Mouse (Mus musculus) erythroblast, embryonic 14.5 days (primary cell): Measurements from ENCODE around the gene Rab22a. TPM values are rescaled to one million over a fixed set of nuclear protein-coding genes. Genes with fewer than 3 reads are reported as not detected.
A peak's percentile ranks its signal among the peaks of the same experiment; 100 is the strongest.

Source experiments
- H3K27me3 ChIP-seq: 2 replicates; pipeline ENCODE4 v1.6.1; 2012; ENCODE audit warnings: inconsistent platforms; ENCODE audit not compliant: control insufficient read depth
- H3K36me3 ChIP-seq: 2 replicates; pipeline ENCODE4 v1.6.1; 2012; ENCODE audit warnings: mild to moderate bottlenecking, inconsistent platforms; ENCODE audit not compliant: control insufficient read depth
- H3K4me1 ChIP-seq: 2 replicates; pipeline ENCODE4 v1.6.1; 2012; ENCODE audit warnings: inconsistent platforms; ENCODE audit not compliant: control insufficient read depth
- H3K4me3 ChIP-seq: replicated peaks from 2 replicates; pipeline ENCODE3; 2012; ENCODE audit warnings: moderate library complexity, mild to moderate bottlenecking, inconsistent platforms
- H3K9me3 ChIP-seq: 2 replicates; pipeline ENCODE4 v1.6.1; 2012; ENCODE audit warnings: low read length, inconsistent platforms, mixed read lengths; ENCODE audit not compliant: control insufficient read depth
- GATA1 ChIP-seq: IDR thresholded peaks from 2 replicates; pipeline ENCODE4 v1.6.1; 2012; ENCODE audit warnings: low read length, inconsistent platforms, mixed read lengths
- TAL1 ChIP-seq: IDR thresholded peaks from 3 replicates; pipeline ENCODE4 v1.6.1; 2012; ENCODE audit warnings: low read length, inconsistent platforms, mixed read lengths
- polyA plus RNA-seq: library from polyadenylated mRNA; stranded (reverse); fragments of >175 nt; gene quantifications from 2 replicates; pipeline ENCODE4 v1.2.3, GENCODE M21; 2012

Gene Rab22a
- polyA plus RNA-seq, 1 experiment = 0.77 TPM

DNA sequence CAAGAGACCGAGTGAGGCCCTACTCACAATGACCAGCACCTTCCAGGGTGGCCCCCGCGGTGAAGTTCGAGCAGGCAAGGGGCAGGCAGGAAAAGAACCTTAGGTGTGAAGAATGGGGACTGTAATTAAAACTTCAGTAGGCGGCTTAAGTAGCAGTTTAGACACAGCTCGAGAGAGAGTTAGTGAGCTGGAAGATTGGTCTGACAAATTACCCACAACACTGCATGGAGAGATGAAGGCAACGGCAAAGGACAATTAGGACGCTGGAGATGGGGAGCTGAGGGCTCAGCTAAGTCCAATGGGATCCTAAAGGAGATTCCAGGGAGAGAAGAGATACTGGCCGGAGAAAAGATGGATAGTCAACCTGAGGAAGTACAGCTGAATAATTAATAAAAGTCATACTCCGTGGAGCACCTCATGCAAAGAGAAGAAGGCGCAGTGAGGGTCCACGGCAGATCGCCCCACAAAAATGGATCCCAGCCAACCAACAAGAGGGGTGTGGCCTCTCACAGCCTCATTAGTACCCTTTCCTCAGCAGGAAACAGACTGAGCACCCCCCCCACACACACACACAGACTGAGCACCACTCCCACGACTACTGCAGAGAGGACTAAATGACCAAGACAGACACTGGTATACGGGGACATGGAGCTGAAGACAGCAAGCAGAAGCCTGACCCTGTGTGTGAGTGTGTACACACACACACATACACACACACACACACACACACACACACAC is 17.1 kb upstream of the Rab22a start:
- TF ChIP-seq GATA1 (no peak), TAL1 (no peak)
- Histone ChIP-seq H3K9me3 (no peaks in the 10 kb centered on the region), H3K36me3 (peaks cover 7% of the 10 kb centered on the region), H3K27me3 (no peaks in the 10 kb centered on the region), H3K4me1 (no peaks in the 10 kb centered on the region), H3K4me3 (no peak overlapping the region)

GRCm38 (mm10) chr2:173647197-173647911 is 12.2 kb upstream of the Rab22a start:
- TF ChIP-seq GATA1 = no peak
- no peak for TF ChIP-seq TAL1
- Histone ChIP-seq H3K27me3 (no peaks in the 10 kb centered on the region), H3K36me3 (peaks cover 12% of the 10 kb centered on the region), H3K9me3 (no peaks in the 10 kb centered on the region), H3K4me1 (no peaks in the 10 kb centered on the region), H3K4me3 (no peak overlapping the region)

GRCm38 (mm10) chr2:173649762-173650161 is 9.8 kb upstream of the Rab22a start:
- H3K9me3 ChIP-seq = no peaks in the 10 kb centered on the region
- H3K4me1 ChIP-seq = no peaks in the 10 kb centered on the region
- no peaks in the 10 kb centered on the region for H3K27me3 ChIP-seq
- peaks cover 12% of the 10 kb centered on the region for H3K36me3 ChIP-seq
- TF ChIP-seq TAL1 (no peak), GATA1 (no peak)
- no peak overlapping the region for H3K4me3 ChIP-seq

- Histone ChIP-seq H3K4me3 (no peak overlapping the region), H3K27me3 (no peaks in the 10 kb centered on the region), H3K9me3 (no peaks in the 10 kb centered on the region), H3K36me3 (peaks cover 5% of the 10 kb centered on the region), H3K4me1 (peaks cover 22% of the 10 kb centered on the region)
- no peak for TF ChIP-seq TAL1
- TF ChIP-seq GATA1 = no peak
Measured at GRCm38 (mm10) chr2:173653526-173653925, 6.0 kb upstream of the Rab22a start.

DNA sequence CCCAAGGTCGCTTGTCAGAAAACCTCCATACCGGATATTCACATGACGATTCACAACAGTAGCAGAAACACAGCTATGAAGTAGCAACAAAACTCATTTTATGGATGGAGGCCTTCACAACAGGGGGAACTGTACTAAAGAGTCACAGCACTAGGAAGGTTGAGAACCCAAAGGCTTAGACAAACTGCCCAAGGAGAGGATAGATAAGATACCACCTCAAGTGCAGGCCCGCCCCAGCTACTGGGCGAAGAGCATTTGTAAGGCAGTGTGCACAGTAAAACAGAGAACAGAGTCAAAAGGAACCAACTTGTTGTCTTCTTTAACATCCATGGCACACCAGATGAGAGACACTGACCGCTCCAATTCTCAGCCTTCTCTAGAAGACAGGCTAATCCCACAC is 1.8 kb upstream of the Rab22a start:
- H3K36me3 ChIP-seq = peaks cover 20% of the 10 kb centered on the region
- no peaks in the 10 kb centered on the region for H3K9me3 ChIP-seq
- H3K4me1 ChIP-seq = peaks cover 54% of the 10 kb centered on the region
- no peaks in the 10 kb centered on the region for H3K27me3 ChIP-seq
- peak overlapping the region; percentile 89 for H3K4me3 ChIP-seq
- TF ChIP-seq GATA1 (no peak), TAL1 (no peak)

DNA sequence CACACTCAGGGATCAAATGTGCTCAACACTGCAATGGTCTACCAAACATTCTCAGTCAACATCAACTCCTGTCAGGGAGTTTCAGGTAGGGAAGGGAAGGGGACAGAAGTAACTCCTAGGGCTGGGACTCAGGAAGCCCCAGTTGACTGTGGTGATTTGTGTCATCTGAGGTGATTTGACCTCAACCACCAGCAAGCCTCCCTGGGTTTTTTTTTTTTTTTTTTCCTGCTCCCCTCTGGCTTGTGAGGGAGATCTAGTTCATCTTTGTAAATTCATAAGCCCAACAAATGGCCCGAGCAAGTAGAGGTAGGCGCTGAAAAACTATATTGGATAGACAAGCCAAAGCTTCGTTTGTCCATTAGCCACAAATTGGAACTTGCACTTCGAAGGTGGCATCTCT is 1.0 kb upstream of the Rab22a start:
- H3K9me3 ChIP-seq = no peaks in the 10 kb centered on the region
- TF ChIP-seq TAL1 (no peak), GATA1 (no peak)
- H3K4me1 ChIP-seq = peaks cover 62% of the 10 kb centered on the region
- H3K27me3 ChIP-seq = no peaks in the 10 kb centered on the region
- H3K4me3 ChIP-seq = peak overlapping the region; percentile 89
- H3K36me3 ChIP-seq = peaks cover 28% of the 10 kb centered on the region

DNA sequence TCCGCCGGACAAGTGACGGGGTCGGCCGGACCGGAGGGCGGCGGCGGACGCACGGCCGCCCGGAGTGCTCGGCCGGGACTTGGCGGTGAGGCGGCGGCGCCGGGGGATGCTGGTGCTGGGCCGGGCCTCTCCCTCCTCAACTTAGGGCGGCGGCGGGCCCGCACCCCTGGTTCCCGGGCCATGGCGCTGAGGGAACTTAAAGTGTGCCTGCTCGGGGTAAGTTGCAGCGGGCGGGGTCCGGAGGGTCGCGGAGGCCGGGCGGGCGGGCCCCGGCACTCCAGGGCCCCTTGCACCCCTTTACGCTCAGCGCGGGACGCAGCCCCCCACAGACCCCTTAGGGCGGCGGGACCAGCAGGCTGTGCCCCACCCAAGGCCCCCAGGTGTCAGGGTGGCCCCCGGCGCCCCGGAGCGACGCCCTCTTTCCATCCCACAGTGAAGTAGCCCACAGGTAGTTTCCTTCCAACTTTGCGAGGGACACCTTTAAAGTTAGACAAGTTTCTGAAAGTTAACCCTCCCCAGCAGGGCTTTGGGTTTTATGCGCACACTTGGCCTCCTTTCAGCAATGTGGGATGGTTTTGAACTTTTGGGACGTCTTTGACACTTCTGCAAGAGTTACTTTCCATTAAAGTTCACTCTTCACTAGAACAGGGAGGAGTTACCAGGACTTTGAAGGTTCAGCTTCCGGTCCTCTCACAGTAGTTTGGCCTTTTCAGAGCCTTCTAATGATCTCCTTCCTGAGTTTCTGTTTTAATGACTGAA is 545 bp downstream of the Rab22a start:
- H3K4me3 ChIP-seq = peak overlapping the region; percentile 89
- peaks cover 43% of the 10 kb centered on the region for H3K36me3 ChIP-seq
- peaks cover 78% of the 10 kb centered on the region for H3K4me1 ChIP-seq
- no peaks in the 10 kb centered on the region for H3K27me3 ChIP-seq
- H3K9me3 ChIP-seq = no peaks in the 10 kb centered on the region
- TF ChIP-seq GATA1 (no peak), TAL1 (no peak)

DNA sequence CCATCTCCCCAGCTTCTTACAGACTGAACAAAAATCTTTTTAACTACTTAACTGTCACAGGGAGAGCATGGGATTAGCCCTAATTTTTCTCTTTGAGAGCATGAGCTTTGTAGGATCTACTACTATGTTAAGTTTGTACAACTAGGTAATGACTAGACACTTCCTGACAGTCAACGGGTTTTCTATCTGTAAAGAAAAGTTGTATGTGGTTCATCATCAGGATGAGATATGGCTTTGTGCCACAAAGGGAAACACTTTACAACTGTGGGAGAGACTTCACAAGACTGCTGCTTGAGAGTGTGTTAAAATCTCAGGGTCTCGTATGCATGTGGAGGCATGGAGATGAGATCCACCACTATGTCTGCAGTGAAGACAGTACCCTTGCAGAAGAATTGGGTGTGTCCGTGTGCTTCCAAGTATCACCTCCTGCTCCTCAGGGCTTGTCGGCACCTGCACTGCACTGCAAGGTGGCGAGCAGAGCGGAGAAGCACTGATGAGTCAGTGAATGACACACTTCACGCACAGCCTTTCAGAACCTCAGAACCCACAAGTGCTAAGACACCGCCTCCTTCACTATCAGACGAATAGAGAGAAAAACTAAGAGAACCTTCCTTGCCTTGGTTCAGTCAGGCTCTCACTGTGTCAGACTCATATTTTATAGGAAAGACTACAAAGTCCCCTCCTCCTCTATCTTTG is 2.8 kb downstream of the Rab22a start:
- H3K36me3 ChIP-seq = peaks cover 61% of the 10 kb centered on the region
- H3K4me3 ChIP-seq = no peak overlapping the region

DNA sequence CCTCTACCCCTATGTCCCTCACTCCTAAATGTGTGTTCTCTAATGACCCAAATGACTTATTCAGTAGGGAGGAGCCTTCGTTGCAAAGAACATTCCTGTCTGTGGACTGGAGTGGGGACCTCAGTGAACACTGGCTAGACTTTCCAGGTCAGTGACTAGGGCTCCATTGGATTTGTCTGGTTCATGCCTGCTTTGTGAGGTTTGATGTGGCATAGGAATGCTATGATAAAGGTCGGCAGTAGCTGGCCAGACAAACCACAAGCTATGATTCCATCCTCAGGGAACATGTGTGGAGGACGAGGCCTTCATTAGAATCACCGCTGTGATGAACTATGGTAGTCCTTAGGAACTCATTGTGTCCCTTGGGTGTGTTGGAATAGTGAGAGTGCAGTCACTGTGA is 5.2 kb downstream of the Rab22a start:
- H3K36me3 ChIP-seq = peaks cover 77% of the 10 kb centered on the region
- H3K9me3 ChIP-seq = no peaks in the 10 kb centered on the region
- no peaks in the 10 kb centered on the region for H3K27me3 ChIP-seq
- peaks cover 64% of the 10 kb centered on the region for H3K4me1 ChIP-seq
- TF ChIP-seq GATA1 = no peak
- no peak for TF ChIP-seq TAL1
- H3K4me3 ChIP-seq = no peak overlapping the region

More for the DNA sequence above, 2.8 kb downstream of the Rab22a start:
- peaks cover 79% of the 10 kb centered on the region for H3K4me1 ChIP-seq
- no peak for TF ChIP-seq TAL1
- no peak for TF ChIP-seq GATA1
- H3K27me3 ChIP-seq = no peaks in the 10 kb centered on the region
- H3K9me3 ChIP-seq = no peaks in the 10 kb centered on the region
